Mouse (Mus musculus) kidney, adult 2 months (tissue): ENCODE measurements around the gene Lrriq4. TPM values are rescaled to one million over a fixed set of nuclear protein-coding genes. Genes with fewer than 3 reads are reported as not detected.

Experiments
- DNase-seq: peaks from one replicate; pipeline ENCODE4 v3.0.0; 2021
- H3K27ac ChIP-seq: fragments of 200-500 bp; 2 replicates; pipeline ENCODE4 v1.5.1; 2012; ENCODE audit warnings: low read depth, low read length, control low read depth, inconsistent platforms; ENCODE audit not compliant: insufficient read depth
- H3K27me3 ChIP-seq: fragments of 200-500 bp; replicated peaks from 2 replicates; pipeline ENCODE4 v1.6.1; 2012; ENCODE audit warnings: mild to moderate bottlenecking, moderate library complexity, low read length, inconsistent platforms; ENCODE audit not compliant: control insufficient read depth, insufficient read depth
- H3K36me3 ChIP-seq: fragments of 200-500 bp; 2 replicates; pipeline ENCODE4 v1.6.1; 2012; ENCODE audit warnings: mild to moderate bottlenecking, moderate library complexity, low read length, inconsistent platforms; ENCODE audit not compliant: control insufficient read depth, insufficient read depth
- H3K4me1 ChIP-seq: fragments of 200-500 bp; 2 replicates; pipeline ENCODE4 v1.6.1; 2011; ENCODE audit warnings: low read length; ENCODE audit not compliant: control insufficient read depth, insufficient read depth
- H3K4me3 ChIP-seq: fragments of 200-500 bp; 2 replicates; pipeline ENCODE4 v1.5.1; 2011; ENCODE audit warnings: mild to moderate bottlenecking, low read depth, low read length, control low read depth; ENCODE audit not compliant: insufficient read depth
- CTCF ChIP-seq: fragments of 200-500 bp; conservative IDR thresholded peaks from 2 replicates; pipeline ENCODE4 v1.5.1; 2011; ENCODE audit warnings: low read depth, mild to moderate bottlenecking, control low read depth, low read length, moderate library complexity, mixed read lengths; ENCODE audit not compliant: insufficient read depth, insufficient read length
- POLR2A ChIP-seq: fragments of 200-500 bp; IDR thresholded peaks from one replicate; pipeline ENCODE4 v1.6.1; 2011; ENCODE audit warnings: low read depth, low read length, control low read depth
- WGBS: fragments of 180-500 bp; shearing (Covaris S2); methylation state at CpG from one replicate; pipeline ENCODE4 v1.1.7; 2018; 5-methylcytosine and 5-hydroxymethylcytosine counted together
- polyA plus RNA-seq: library from polyadenylated mRNA; depleted of rRNA; stranded (reverse); fragments of >200 nt; gene quantifications from 2 replicates; pipeline ENCODE4 v1.2.3, GENCODE M21; 2012

Lrriq4 gene
- polyA plus RNA-seq, 1 experiment = 0.16 TPM

DNA sequence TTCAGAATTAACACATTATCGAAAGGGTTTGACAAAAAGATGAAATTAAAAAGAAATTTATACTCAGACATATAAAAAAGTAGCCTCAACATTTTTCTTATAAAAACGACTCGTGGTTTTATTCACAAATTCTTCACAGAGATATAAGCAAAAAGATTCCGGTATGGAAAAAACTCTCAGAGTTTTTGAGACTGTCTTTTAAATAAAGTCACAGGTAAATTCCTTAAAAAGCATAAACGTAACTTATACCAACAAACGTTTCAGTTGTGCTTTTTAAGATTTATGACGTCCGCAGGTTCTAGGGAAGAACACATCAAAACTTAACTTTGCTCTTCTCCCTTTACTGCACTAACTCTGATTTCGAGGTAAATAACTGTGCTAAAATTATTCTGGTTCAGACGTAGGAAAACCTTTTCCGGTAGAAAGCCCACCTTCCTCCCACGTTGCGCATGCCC is 42.7 kb upstream of the Lrriq4 start:
- Histone ChIP-seq H3K27ac (peak overlapping the region; percentile 99), H3K4me3 (peak overlapping the region; percentile 92), H3K27me3 (no peaks in the 10 kb centered on the region), H3K36me3 (peaks cover 1% of the 10 kb centered on the region; the same call in 1 of the 2 replicates), H3K4me1 (peaks cover 2% of the 10 kb centered on the region; the same call in 1 of the 2 replicates)
- no peak for DNase-seq
- WGBS = under 1% methylated on average over 13 of the region's 13 CpGs
- TF ChIP-seq CTCF (no peak), POLR2A (no peak)

DNA sequence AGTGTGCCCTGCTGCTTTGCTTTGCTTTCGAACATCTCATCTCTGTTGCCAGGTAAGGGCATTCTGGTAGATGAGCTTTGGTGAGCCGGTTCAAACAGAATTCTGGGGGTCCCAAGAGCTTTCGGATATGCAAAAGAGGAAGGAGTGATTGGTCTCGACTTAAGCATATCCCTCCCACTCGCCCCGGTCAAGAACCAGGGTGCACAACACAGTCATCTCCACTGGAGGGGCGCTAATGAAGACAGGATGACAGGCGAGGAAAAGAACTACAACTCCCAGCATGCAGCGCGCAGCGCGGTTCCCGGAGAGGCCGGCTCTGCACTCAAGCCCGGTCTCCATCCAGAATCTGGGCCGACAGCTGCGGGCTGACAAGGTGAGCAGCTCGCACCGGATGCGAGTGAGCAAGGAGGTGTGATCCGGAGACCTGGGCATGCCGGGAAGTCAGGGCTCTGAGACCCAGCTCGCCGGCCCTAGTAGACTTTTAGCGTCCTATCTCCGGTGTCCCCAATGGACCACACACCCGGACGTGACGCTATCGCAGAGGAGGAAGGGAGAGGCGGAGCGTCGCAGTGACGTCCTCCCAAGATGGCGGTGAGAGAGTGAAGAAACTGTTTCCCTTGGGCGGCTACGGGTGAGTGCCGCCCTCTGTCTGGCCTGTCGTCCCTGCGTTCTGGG is 42.1 kb upstream of the Lrriq4 start, which contains the start of gene Mynn:
Gene Mynn (plus strand): TSS at position 1 of the 675 bp plus-strand sequence.
- peaks cover 1% of the 10 kb centered on the region; the same call in 1 of the 2 replicates for H3K36me3 ChIP-seq
- DNase-seq = peak; percentile 98
- H3K4me1 ChIP-seq = peaks cover 2% of the 10 kb centered on the region; the same call in 1 of the 2 replicates
- under 1% methylated on average over 40 of the region's 40 CpGs for WGBS
- peak within 1 kb of the TSS; percentile 99 for H3K27ac ChIP-seq
- no peaks in the 10 kb centered on the region for H3K27me3 ChIP-seq
- H3K4me3 ChIP-seq = peak within 1 kb of the TSS; percentile 92
- peak; percentile 42 for TF ChIP-seq CTCF
- peak; percentile 55 for TF ChIP-seq POLR2A

DNA sequence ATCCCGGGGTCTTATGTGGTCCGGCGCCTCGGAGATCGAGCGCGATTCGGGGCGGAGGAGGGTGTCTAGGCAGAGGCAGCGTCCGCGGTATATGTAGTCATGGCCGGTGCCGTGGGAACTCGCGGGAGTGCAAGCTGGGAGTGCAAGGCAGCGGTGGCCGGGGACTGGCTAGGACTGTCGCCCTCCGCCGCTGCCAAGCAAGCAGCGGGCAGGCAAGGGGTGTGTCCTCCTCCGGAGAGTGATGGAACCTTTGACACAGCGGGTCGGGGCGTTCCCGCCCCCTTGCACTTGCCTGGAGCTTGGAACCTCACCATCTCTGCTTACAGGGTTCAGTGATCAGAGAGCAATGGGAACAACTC is 41.6 kb upstream of the Lrriq4 start:
- Histone ChIP-seq H3K27me3 (no peaks in the 10 kb centered on the region), H3K27ac (peak overlapping the region; percentile 99), H3K4me3 (peak overlapping the region; percentile 92), H3K36me3 (peaks cover 5% of the 10 kb centered on the region), H3K4me1 (peaks cover 7% of the 10 kb centered on the region; the same call in 1 of the 2 replicates)
- under 1% methylated on average over 27 of the region's 27 CpGs for WGBS
- no peak for TF ChIP-seq CTCF
- TF ChIP-seq POLR2A = no peak
- DNase-seq = peak; percentile 92

- 12% methylated on average over 10 of the region's 10 CpGs for WGBS
- Histone ChIP-seq H3K27me3 (no peaks in the 10 kb centered on the region), H3K27ac (peak overlapping the region; percentile 99; the same call in 1 of the 2 replicates), H3K4me1 (peaks cover 10% of the 10 kb centered on the region; the same call in 1 of the 2 replicates), H3K4me3 (peak overlapping the region; percentile 92), H3K36me3 (peaks cover 5% of the 10 kb centered on the region)
- TF ChIP-seq POLR2A (no peak), CTCF (no peak)
- DNase-seq = no peak
These were observed 41.1 kb upstream of the Lrriq4 start for GRCm38 (mm10) chr3:30603256-30603655.

DNA sequence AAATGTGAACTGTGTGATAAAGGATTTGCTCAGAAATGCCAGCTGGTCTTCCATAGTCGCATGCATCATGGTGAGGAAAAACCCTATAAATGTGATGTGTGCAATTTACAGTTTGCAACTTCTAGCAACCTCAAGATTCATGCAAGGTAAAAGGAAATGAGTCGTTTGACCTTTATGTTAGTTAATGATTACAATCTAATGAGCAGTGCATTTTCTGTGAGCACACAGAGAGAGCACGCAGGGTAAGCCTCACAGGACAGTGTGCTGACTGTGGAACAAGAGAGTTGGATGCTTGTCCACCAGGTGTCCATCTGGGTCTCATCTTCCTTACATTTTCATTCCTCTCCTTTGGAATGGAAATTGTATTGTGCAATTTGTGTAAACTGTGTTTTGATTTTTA is 35.3 kb upstream of the Lrriq4 start:
- no peak for TF ChIP-seq POLR2A
- 38% methylated on average over 3 of the region's 3 CpGs for WGBS

DNA sequence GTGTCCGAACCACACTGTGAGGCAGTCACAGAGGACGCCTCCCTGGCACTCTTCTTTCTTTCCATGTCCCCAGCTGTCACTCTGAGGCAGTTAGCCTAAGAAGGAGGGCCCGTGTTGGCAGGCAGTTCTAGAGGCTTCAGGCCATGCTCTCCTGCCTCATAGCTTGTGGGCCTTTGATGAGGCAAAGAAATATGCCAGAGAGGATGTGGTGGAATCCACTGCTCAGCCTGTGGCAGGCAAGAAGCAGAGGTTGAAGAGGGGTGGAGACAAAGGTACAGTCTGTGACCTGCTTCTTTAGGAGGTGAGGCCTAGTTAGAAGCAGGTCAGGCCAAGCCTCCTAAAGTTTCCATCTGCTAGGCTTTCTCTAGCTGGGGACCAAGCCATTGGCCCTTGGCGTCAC is 33.4 kb upstream of the Lrriq4 start:
- H3K4me3 ChIP-seq = no peak overlapping the region
- no peak for TF ChIP-seq POLR2A
- no peak for TF ChIP-seq CTCF
- WGBS = 85% methylated on average over 4 of the region's 4 CpGs

More for the DNA sequence above, 35.3 kb upstream of the Lrriq4 start:
- DNase-seq = peak; percentile 54
- no peak overlapping the region for H3K4me3 ChIP-seq
- peaks cover 22% of the 10 kb centered on the region for H3K4me1 ChIP-seq
- H3K27me3 ChIP-seq = no peaks in the 10 kb centered on the region
- peaks cover 16% of the 10 kb centered on the region for H3K36me3 ChIP-seq
- H3K27ac ChIP-seq = peak overlapping the region; percentile 52

DNA sequence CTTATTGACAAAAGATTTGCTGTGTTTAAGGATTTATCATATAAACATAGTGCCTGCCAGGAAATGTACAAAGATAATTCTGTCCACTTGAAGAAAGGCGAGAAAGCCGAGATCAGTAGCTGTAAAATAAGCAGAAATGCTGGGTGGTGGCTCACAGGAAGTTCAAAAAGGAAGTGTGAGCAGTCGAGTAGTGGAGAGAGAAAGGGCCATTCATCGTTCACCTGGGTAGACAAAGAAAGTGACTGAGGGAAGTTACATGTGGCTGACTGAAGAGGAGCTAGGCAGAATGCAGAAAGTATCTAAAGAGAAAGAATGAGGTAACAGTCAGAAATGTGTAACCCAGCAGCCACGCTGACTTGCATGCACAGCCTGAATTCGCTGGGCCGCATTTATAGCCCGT is 24.2 kb upstream of the Lrriq4 start:
- Histone ChIP-seq H3K27ac (no peak overlapping the region), H3K27me3 (no peaks in the 10 kb centered on the region), H3K4me3 (no peak overlapping the region), H3K36me3 (peaks cover 5% of the 10 kb centered on the region), H3K4me1 (no peaks in the 10 kb centered on the region)
- DNase-seq = no peak
- TF ChIP-seq CTCF (no peak), POLR2A (no peak)
- WGBS = 58% methylated on average over 8 of the region's 8 CpGs

More for the DNA sequence above, 33.4 kb upstream of the Lrriq4 start:
- DNase-seq = no peak
- H3K27me3 ChIP-seq = no peaks in the 10 kb centered on the region
- 0 out of 2 replicates have a peak overlapping the region, but pooled peaks have one; percentile 18 for H3K27ac ChIP-seq
- peaks cover 18% of the 10 kb centered on the region for H3K36me3 ChIP-seq
- peaks cover 19% of the 10 kb centered on the region for H3K4me1 ChIP-seq
